Mouse (Mus musculus) brain, embryonic 14.5 days (tissue): ENCODE measurements at regions not wholly inside any gene's neighbourhood (a gene's known extent, or its start where the extent isn't known, plus 50 kb on each side); places are given as distances from the start of the nearest gene placed in this dataset.

Source experiments
- CTCF ChIP-seq: fragments of 200-500 bp; IDR thresholded peaks from 2 replicates; pipeline ENCODE4 v1.5.1; 2012; ENCODE audit warnings: inconsistent platforms, mild to moderate bottlenecking, moderate library complexity, borderline replicate concordance; ENCODE audit not compliant: insufficient read depth, insufficient read length; ENCODE audit errors: extremely low read depth
- POLR2A ChIP-seq: fragments of 200-500 bp; IDR thresholded peaks from 2 replicates; pipeline ENCODE4 v1.6.1; 2012; ENCODE audit warnings: mild to moderate bottlenecking, inconsistent platforms, borderline replicate concordance; ENCODE audit not compliant: poor library complexity, insufficient read depth, insufficient read length, severe bottlenecking; ENCODE audit errors: extremely low read depth

- TF ChIP-seq CTCF (no peak), POLR2A (no peak)
Measured at GRCm38 (mm10) chr13:37693617-37694016, 84.6 kb upstream of the Rreb1 start.
